Mouse (Mus musculus) Muller cell, postnatal 12 days (primary cell): ENCODE data around the gene Susd6.
A peak's percentile ranks its signal among the peaks of the same experiment; 100 is the strongest.

Source experiments
- DNase-seq: peaks from one replicate; pipeline ENCODE4 v3.0.0-alpha.2; 2015; ENCODE audit errors: inconsistent ontology term

The Susd6 gene

DNA sequence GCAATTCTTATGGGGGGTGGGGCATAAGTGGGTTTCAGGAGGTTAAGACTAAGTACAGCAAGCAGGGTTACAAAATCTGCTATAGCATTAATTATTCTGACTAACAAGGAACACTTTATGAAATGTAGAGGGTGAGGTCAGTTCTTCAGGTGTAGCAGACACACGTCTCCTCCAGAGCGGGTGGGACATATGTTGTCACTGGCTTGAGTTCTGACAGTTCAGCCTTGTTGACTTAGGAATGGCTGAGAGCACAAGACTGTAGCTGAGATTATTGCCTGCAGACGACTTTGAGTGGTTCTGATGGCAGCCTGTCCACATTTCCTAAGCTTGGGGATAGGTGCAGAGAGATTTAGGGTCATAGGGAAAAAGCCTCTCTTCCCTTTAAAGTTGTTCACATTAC, 47.3 kb downstream of the Susd6 start:
- DNase-seq, result no peak

DNA sequence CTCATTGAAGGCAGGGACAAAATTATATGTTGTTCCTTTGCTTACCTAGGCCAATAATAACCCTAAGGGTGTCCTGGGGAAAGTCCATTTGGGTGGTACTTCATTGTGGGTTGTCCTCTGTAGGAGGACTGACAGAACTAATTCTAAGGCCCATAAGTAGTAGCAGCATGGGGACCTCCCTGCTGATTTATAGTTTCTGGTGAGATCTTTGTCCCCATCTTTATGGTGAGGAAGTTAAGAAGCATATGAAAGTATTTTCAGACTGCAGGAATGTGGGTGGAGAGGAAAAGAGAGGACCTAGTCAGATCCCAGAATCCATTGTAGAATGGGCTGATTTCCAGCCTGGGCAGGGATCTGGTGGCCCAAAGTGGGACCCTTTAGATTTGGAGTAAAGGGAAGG, 48.0 kb downstream of the Susd6 start:
- DNase-seq, result no peak

DNA sequence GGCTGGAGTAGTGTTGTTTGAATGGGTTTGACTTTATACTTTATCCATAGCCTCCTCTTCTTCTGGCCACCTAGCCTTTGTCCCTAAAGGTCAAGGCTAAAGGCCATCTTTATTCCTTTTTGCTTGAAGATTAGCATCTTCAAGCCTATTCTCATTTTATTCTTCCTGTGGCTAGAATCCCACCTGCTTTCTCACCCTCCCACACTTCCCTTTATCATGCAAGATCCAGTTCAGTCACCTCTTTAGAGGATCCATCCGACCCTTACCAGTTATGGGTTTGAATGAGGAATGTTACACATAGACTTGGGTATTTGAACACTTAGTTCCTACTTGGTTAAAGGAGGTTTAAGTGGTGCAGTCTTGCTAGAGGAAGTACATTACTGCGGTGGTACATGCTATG, 48.5 kb downstream of the Susd6 start:
- no peak for DNase-seq

DNA sequence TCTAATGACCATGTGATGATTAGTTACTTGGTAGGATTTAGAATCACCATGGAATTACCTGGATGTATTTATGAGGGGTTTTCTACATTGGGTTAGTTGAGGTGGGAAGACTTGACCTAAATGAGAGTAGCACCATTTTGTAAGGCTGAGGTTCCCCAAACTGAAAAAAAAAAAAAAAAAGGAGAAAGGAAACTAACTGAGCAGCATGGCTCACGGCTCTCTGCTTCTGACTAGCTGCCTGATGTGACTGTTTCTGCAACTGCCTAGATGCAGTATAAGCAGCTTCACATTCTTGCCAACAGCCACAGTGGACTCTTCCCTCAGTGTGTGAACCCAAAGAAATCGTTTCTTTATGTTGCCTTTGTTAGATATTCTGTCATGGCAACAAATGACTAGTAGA, 49.3 kb downstream of the Susd6 start:
- no peak for DNase-seq

DNA sequence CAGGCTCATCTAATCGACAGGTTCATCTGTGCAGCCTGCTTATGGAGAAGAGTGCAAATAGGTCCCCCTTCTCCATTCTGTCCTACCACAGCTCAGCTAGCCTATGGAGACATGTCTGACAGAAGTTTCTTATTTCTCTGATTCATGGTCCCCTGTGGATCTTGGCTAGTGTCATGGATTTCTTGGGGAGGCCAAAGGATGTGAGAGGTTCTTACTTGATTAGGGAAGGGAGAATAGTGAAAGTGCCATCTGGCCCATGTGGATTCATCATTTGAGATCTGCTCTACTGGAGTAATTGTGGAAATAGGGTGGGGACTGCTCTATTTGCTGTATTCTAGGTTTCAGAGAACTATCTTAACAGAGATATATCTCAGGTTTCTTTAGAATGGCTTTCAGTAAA, 51.3 kb downstream of the Susd6 start:
- DNase-seq, result no peak

DNA sequence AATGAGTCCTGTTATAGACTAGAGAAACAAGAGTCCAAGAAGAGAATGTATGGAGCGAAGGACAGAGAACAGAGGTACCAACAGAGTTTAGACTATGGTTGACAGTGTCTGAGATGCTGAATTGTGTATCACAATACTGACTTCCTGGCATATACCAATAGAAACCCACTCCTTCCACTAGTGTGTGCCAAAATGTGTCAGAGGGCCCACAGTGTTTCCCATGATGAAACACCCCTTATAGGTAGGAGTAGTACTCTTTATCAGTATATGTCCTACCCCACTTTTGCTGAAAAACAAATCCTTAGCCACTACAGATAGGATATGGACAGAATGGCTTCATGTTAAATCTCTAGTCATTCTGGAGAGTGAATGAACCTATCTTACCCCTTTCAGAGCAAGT, 52.3 kb downstream of the Susd6 start:
- no peak for DNase-seq

DNA sequence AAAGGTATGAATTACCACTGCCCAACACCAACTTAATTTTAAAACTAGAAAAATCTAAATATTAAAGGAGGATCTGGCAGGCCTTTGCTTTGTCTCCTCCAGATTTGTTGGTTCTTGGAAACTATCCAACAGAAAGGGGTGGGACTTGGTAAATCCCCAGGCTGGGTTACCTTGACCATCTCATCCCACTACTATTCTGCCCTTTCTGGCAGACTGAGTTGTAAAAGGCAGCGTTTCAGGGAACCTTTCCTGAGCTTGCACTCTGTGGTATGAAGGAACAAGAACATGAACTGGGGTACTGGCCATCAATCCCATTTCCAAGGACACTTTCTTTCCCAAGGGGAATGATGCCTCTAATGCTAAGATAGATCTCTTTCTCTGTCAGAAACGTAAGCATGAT, 52.9 kb downstream of the Susd6 start:
- no peak for DNase-seq

DNA sequence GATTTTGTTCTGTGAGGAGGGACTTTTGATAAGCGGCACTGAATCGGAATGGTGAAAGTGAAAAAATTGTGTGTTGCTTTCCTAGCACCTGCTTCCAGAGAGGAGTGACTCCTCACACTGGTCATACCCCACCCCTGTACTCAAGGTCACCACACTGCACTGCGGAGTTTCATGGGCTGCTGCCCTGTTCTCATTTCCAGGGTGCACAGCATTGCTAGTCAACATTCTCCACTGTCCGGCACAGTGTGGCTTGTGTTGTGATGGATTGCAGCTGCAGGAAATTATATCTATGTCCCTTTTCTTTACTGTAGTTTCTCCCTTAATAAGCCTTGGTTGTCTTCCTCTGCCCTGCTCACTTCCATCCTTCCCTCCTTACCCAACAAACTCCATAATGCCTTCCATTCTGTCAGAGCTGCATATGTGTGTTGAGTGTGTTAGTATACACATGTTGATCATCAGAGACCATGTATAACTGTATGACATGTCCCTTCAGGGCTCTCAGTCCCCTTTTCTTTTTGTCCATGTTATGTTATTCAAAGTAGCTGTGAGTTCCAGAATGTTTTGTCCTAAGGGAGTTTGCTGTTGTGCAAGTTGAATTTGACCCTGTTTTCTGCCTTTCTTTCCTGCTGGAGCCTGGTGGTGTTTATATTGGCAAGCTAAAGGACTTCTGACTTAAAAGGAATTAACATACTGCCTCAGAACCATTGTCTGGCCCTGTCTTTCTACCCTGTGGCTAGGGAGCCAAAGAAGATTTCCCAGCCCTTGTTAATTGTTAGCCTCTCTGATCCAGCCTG, 53.5 kb downstream of the Susd6 start:
- peak; percentile 82 for DNase-seq

DNA sequence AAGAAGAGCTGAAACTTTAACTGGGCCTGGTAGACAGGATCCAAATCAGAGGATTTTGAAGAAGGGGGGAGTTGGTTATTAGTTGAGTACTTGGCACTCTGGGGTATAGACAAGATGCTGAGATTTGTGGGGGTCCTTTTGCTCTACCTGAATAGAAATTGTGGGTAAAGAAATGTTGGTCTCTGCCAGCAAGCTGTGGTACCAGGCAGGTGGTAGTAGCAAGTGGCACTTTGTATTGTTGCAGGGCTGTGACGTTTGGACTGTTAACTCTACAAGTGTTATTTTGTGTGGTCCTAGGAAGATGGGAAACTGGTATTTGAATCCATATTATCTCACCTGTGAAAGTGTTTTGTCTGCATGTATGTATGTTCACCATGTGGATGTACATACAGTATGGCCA, 55.6 kb downstream of the Susd6 start:
- DNase-seq, result no peak

DNA sequence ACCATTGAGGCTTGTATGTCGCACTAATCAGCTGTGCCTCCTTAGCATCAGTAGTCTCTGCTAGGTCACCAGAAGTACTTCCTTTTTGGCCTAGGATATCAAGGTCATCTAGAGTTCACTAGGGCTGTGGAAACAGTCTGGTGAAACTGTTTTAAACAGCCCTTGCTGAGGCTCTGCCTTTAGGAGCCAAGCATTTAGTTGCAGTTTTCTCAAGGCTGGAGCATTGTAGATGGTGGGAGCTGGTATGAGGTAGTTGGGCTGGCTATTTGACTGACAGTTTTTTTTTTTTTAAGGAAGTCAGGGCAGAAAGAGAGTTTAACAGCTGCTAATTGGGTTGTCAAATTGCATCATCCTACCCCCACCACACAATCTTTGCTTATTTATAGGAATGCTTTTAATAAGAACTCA, 56.6 kb downstream of the Susd6 start:
- no peak for DNase-seq

DNA sequence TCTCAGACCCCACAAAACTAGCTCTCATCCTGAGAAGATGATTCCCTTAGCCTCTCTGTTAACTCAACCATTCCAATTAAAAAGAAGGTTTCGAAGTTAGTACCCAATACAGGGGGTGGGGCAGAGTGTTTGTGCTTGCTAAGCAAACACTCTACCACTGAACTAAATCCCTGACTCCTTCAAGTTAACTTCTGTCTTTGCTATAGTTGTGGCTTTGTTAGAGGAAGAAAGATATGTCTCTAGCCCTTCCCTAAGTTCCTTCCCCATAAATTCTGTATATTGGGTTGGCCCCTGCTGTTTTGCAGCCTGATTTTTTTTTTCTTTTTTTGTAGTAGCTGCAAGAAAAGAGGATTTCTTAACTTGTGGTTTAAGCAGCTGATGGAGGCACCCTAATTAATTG, 61.7 kb downstream of the Susd6 start:
- no peak for DNase-seq

DNA sequence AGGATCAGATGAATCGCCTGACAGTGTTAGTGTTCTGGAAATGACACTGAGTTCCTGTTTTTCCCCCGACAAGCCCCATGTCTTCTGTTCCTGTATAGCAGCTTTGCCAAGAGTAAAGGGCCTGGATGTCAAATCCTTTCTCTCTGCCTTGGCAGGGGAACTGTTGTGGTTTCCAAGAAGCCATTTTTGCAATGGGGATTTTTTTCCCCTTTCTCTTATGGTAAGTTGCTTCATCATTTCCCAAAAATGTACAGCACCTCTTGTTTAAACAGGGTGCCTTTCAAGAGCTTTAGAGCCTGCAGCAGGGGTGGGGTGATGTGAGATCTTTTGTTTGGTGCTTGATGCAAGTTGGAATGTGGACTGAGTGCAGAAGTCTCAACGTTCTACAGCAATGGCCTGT, 63.4 kb downstream of the Susd6 start:
- DNase-seq, result peak; percentile 94

DNA sequence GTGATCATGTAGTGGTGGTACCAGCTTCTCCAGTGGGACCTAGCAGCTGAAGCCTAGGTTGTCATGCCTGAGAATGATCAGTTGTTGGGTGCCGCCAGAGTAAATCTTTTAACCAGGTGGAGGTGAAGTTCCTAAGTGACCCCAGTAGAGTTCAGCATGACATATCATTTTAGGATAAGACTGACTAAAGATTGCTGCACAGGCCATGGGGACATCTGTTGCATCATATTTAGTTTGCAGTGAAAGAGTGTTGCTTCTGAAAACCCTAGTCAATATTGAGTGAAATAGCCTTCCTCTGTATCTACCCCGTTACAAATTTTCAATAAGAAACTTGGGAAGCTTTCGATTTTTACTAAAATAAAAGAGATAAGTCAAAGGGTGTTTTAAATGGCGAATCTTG, 64.4 kb downstream of the Susd6 start:
- no peak for DNase-seq

DNA sequence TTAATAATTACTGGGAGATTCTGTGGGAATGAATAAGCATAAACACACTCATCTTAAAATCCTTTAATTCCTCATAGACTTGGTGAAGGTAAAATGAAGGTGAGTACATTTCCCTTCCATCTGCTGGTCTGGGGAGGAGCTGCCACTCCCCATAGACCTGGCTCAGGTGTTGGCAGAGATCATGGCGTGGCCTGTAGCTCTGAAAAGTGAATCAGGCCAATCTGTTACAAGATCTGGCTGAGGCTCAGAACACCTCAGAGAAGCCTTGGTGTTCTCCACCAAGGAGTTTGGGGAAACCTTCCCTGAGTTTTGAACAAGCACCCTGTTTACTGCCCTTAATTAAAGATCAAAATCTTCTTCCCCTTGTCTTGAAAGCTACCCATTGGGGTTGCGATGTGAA, 64.8 kb downstream of the Susd6 start:
- DNase-seq, result no peak

DNA sequence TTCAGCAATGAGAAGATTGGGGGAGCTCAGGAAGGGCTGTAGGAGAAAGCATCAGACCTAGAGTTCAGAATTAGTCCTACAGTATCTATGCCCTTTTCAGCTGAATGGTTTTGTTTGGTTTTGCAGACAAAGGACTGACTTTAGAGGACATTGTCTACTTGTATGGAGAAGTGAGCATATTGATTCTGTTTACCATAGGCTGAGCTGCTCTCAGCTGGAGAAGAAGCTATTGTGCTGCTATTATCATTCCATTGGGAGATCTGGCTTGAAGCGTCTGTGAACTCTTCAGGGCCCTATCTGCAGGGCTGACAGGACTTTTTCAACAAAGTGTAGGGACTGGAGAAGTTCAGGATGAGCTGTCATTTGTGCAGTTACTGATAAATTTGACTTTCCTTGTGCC, 65.3 kb downstream of the Susd6 start:
- DNase-seq, result no peak

DNA sequence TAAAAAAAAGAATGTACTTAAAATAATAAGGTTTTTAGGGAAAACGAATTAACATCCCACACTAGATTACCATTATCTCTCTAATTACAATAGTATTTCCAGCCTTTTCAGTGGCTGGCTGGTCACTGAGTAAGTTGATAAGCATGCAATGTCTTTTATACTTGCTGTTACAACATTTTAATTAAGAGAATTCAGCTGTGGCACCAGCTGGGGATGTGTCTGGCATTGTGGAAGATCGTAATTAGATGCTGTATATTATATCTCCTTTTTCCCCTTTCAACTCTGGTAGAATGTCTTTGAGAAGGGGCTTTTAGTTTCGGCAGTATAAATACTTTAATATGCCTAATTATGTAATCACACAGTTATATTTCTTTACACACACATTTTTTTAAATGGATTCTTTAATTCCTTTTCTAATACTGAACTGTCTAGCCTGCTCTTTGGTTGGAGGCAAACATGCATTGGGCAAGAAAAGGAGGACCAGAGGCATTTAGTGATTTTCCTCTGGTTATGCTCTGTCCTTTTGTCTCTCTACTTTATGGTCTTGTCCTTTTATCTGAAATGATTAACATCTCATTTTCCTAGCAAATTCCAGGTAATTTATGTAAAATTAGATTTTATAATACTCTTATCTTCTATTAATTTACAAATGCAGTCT, 67.5 kb downstream of the Susd6 start:
- peak; percentile 83 for DNase-seq

DNA sequence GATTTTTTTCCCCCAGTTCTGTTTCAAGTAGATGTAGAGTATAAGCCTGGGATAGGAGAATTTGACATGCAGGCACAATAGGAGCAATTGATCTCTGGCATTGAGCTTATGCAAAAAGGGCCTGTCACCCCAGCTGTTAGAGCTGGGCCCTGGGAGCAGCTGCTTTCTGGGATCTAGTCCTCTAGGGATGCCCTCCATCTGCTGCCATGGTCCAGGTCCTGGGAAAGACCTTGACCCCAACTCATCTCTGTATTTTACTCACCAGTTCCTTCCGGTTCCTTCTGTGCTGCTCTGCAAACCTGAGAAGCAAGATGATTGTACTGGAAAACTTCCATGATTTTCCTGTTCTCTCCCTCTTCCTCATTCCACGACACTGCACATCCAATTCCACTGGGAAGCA, 68.0 kb downstream of the Susd6 start:
- no peak for DNase-seq

DNA sequence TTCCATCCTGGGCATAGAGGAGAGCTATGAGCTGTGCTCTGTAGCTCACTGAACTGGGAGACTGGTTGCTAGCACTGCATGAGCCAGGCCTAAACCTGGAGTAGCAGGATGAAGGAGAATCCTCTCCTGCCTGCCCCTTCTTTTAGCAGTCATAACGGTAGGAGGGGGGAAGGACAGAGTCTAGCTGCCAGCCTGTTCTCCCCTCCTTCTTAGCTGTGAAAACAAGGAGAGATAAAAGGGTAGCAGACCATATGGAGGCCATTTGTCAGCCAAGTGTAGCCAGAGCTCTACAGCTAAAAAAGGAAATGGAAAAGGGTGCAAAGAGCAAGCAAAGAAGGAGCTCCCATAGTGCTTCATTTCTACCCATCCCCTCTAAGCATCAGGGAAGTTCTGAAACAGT, 71.6 kb downstream of the Susd6 start:
- no peak for DNase-seq

DNA sequence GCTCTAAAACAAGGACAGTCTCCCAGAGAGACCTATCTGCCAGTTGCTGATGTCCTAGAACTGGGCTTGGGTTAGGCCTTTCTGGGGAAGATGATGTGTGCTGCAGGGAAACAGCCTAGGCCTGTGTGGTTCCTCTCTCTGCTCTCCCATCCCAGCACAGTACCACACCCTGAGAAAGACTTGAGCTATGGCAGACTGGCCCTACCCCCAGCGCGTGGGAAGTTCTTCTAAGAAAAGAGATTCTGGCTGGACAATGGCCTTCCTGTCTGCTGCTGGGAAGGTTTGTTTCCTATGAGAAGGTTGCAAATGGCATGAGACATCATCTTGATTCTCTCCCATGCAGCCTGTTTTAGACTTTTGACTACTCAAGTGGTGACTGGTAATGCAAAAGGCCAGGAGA, 73.1 kb downstream of the Susd6 start:
- DNase-seq, result peak; percentile 48

DNA sequence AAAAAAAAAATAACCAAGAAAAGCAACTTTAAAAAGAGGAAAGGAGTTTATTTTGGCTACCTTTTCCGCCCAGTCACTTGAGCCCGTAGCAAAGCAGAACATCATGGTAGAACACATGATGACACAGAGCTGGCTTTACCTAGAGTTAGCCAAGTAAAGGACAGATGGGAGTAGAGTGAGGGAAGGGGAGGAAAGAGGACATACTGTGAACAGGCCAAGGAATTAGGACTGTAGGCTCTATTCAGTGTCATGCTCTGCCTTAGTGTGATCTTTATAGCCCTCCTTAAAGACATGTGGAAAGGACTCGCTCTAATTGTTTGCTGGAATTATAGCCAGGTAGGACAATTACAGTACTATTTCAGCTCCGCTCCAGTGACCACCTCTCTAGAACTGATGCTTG, 74.9 kb downstream of the Susd6 start:
- DNase-seq, result no peak

DNA sequence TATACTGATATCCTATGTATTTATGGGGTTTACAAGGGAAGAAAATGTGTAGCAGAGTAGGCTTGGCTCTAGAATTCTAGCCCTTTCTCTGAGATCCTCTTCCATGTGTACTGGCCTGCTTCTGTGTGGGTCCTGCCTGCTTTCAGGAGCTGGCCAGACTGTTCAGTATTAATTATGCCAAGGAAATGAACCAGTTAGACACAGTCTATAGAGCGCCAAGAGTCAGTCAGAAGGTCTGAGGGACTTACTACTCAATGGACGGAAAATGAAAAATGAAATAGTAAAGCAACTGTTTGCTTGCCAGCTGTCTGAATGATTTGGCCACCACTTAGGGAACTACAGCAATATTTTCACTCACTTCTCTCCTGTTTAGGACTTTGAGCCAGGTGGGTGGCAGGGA, 75.7 kb downstream of the Susd6 start:
- no peak for DNase-seq

DNA sequence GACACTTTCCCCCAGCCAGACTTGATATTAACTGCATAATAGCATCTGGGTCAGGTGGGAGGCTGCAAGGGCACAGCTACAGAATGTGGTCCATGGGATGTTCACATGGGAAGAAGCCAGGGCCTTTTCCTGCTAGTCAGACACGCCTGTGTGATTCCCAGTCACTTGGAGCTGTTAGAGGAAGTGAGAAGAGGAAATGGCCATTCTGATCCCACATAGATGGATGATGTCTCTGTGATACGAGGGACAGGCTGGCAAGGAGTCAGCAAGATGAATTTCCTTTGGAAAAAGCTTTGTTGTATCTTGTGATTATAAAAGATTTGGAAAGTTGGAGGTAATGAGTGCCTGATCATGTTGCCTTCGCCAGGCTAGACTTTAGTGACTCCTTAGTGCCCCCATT, 76.8 kb downstream of the Susd6 start:
- no peak for DNase-seq

DNA sequence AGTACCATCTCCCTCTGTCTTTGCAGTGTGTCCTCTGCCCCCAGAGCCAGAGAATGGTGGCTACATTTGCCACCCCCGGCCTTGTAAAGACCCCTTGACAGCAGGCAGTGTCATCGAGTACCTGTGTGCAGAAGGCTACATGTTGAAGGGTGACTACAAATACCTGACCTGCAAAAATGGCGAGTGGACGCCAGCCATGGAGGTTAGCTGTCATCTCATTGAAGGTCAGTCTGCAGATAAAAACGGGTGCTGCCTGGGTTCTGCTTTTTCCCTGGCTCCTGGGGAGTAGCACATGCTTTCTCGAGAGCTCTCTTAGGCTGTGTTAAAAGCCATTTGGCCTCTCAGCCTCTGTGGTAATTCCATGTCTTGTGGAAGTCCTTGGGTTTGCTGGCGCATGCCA, 78.1 kb downstream of the Susd6 start:
- DNase-seq, result no peak
